Mouse (Mus musculus) kidney, postnatal 14 days (tissue): ENCODE data around the gene Ncaph.
A peak's percentile ranks its signal among the peaks of the same experiment; 100 is the strongest.
"Not testable (repeated sequence)": the region's sequence is repeated elsewhere in the genome, so short reads cannot be mapped to it uniquely, and the experiment has no call there.

Source experiments
- DNase-seq: peaks from one replicate; pipeline ENCODE4 v3.0.0; 2022; ENCODE audit warnings: mixed read lengths

The Ncaph gene

DNA sequence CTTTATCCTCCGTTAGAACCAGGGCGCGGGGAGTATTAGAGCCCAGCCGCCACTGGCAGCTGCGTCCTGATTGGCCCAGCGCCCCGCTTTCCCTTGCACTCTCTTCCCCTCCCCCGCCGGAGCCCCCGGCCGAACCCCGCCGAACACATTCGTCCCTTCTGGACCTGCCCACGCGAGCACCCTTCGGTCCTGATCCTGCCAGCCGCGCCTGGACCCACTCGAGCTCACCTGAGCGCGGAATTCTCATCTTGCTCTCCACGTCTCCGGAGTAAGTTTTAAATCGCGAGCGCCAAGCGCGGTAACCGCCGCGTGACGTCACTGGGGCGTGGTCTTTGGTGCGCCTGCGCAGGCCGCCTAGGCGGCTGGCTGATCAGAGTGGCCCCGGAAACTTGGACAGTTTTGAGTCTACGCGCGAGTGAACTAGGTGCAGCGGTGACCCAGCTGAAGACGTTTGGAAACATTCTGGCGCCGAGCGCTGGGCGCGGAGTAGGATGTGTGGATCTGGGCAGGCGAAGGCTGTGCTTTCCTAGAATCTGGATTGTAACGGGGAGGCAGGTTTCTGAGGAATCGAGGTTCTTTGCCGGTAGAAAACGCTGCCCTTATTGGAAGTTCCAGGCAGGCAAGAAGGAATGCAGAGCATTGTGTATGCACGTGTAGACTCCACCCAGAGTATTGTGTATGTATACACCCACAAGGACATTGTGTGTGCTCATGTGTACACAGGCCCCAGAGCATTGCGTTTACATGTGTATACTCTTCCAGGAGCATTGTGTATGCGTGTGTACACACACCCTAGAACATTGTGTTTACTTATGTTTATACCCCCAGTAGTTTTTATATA is at the start of gene Ncaph:
TSS of gene Ncaph (minus strand) at position 334 of the 841 bp plus-strand sequence.
- DNase-seq, result peak; percentile 95

DNA sequence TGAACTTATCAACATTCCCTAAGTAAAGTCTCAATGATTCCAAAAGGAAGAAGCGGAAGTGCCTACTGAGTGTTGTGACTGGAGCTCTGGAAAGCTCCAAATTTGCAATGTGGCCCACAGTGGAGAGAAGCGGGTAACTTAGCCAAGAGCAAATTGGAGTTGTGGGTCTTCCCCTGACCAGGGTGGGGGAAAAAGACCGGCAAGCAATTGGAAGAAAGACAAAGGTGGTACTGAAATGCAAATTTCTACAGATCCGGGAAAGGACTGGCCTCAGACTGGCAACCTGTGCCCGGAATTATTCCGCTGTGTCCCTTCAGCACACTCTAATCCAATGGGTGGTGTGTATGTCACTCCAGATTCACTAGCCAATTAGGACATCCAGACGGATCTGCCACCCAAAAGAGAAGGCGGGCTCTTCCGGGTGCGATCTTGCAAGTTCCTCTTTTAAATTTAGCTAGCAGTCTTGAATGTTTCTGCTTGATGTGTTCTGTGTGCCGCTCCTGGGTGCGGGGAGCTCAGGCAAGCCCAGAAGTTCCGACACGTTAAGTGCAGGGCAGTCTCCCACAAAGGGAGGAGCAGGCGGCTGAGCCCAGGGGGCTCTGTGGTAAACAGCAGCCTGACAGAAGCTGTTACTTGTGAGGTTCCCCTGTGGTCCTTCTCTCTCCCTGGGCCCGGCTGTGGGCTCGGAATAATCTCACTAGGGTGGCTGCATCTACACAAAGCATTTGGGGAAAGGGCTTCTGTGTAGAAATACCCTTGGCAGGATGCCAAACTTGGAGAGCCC is 49.0 kb upstream of the Ncaph start:
- peak; percentile 90 for DNase-seq

DNA sequence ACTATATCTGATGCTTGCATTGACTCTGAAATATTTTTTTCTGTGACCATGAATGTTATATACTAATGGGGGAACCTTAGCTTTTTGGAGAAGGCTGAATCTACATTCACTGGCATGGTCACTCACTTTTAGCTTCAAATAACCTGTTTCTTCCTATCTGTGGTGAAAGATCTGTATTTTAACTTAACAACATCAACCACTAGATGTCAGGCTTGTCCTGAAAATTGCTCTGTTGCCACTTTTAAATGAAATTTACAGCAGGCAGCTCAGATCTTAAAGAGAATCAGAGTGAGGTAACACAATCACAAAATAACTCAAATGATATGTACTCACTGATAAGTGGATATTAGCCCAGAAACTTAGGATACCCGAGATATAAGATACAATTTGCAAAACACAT is 32.5 kb upstream of the Ncaph start:
- DNase-seq, result peak; percentile 41

DNA sequence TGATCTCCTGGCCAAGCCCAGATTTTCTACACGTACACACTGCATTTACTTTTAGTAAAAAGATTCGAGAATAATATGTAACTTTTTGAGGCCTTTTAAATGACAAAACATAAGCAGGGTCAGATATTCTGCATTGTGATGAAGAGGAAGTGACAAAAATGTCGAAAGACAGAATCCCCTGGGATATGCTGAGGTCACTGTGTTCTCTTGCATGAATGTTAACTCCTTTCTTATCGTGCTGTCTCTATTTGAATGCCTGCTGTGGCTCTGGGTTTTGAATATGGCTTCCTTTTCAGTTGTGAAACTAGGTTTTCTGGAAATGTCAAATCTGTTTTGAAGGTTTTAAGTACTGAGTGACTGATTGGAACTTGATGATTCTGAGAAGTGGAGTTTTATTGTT is 31.9 kb upstream of the Ncaph start:
- DNase-seq, result no peak

DNA sequence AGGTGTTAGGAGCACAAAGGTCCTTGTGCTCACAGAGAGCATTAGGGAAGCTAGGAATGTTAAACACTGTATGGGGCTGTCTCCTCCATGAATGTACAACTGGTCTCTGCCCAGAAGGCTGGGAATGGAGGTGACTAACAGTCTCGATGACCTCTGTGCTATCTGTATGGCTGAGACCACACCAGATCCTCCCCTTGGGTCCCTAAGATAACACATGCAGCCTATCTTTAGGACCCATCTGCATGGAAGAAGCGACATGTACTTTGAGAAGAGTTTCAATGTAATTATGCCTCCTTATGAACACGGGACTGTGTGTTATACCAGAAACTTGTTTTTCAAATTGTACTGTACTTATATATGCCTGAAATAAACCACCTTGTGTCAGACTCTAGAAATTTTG is 11.9 kb upstream of the Ncaph start:
- DNase-seq, result no peak

DNA sequence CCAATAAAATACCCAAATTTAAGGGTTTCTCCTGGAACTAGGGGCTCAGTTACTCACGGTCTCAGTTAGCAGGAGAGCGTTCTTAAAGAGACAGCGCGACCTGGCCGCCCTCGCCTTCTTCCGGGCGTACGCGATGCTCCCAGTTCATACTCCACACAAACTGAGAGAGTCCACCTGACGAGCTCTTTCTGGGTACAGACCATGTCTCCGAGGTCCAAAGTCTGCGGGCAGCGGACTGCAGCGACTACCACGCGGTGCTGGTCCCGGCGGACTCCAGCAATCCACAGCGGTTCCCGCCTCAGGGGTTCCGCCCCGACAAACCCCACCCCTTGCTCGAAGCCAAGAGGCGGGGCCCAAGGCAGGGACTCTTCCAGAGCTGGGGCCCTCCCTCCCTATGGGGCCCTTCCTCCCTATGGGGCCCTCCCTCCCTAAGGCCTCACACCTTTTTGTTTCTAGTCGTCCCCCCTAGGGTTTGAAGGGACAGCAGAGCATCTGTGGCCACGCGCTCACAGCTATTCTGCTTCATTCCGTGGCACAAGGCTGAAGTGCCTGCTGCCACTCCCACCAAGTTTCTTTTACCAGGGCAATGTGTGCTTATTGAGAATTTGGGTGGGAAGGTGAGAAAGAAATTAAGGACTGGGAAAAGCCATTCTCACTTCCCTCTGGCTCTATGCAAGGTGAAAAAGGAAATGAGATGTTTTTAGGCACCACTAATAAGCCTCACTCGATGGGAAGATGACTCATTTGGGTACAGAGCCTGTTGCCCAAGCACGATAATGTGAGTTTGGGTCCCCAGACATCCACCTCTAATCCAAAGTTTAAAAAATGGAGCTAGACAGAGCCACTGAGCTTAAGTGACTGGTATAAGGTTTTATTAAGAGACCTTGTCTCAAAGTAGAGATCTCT is 9.7 kb upstream of the Ncaph start, which contains the start of gene Itpripl1:
TSS of gene Itpripl1 (minus strand) at position 285 of the 906 bp plus-strand sequence.
- peak; percentile 91 for DNase-seq

DNA sequence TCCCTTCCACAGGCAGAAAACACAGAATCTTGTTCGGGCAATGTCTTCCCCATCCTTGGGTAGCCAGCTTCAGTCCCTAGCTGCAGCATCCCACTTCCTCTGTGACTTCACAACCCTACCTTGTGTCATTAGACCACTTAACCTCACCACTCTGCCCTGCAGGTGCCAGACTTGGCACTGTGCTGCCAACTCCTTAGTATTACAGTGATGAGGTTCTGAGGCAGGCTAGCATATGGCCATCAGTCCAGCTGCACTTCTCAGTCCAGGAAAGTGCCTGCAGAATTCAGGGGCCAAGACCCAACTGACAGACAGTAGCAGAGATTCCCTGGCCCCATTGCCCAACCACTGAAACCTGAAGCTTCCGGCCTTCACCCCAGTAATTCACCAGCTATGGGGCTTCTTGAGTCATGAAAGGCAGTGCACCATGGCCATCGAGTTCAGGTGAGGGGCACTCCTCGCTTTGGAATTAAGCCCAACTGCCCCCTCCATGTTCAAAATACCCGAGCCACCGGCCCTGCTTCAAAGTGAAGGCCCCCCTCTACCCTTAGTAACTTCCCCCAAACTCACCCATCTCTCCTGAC is 8.9 kb upstream of the Ncaph start:
- DNase-seq, result peak; percentile 14

DNA sequence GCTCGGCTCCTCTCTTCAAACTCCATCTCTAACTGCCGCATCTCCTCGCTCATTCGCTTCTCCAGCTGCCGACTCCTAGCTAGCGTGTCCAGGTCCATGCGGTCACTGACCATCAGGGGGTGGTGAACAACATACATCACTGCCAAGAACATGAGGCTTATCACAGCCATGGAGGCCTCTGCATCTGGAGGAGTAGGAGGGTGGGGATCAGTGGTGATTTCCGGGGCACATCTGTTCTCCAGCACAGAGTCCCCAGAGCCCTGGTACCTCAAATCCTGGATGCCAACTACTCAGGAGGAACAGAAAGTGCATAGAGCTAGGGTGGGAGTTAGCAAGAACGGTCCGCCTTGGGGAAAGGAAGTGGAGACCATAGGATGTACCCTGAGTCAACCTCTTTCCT is 8.3 kb upstream of the Ncaph start:
- DNase-seq, result no peak

DNA sequence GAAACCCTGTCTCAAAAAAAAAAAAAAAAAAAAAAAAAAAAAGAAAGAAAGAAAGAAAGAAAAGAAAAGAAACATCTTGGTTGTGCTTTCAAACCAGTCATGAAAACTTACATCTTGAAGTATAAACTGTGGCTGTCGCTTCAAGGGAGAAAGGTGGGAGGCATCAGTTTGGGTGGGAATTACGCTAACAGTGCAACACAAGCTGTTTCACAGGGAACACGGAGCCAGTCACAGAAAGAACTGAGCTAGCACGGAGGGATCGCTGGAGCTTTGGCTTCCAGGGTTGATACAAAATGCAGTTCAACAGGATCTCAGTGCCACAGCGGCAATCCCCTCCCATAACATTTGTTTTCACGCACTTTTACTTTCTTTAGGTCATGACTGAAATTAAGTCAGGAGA is 6.3 kb upstream of the Ncaph start:
- no peak for DNase-seq

DNA sequence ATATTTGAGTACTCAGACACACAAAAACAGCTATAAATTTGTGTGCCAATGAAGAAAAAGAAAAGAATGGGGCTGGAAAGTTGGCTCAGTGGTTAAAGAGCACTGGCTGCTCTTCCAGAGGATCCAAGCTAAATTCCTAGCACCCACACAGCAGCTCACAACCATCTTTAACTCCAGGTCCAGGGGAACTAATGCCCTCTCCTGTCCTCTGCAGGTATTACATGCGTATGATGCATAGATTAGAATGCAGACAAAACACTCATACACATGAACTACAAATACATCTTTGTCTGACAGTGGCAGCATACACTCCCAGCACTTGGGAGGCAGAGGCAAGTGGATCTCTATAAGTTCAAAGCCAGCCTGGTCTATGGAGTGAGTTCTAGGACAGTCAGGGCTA is 5.9 kb upstream of the Ncaph start:
- DNase-seq, result no peak

DNA sequence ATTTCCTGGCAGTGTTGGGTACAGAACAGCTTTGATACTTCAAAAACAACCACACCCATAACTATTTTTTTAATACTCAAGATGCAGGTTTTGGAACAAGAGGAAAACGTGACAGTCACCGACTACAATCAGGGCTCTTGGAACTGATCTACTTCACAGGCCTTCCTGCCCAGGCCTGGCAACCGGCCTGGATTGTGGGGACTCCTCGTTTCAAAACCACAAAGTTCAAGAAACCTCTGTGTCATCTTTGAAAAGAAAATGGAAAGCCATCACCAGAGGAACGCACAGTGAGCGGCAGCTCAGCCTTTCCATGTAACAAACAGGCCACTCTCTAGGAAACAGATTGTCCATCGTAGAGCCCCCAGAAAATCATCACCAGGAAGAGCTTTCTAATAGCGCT is 5.3 kb upstream of the Ncaph start:
- no peak for DNase-seq

DNA sequence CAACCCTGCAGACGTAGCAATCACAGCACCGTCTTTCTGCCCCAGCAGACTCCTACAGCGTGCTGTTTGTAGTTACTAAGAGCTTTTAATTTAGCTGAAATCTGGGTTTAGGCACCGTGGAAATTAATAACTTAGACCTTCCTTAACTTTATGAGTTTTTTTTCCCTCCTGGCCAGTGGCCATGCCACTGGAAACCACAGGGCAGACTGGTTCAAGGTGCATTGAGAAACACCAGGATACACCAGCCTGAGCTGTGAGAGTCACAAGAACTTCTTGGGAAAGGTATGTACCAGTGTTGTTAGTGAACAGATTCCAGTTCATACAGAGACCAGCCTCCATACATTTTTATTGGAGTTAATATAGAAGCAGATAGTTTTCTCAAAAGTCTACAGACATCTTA is 4.7 kb upstream of the Ncaph start:
- peak; percentile 33 for DNase-seq

DNA sequence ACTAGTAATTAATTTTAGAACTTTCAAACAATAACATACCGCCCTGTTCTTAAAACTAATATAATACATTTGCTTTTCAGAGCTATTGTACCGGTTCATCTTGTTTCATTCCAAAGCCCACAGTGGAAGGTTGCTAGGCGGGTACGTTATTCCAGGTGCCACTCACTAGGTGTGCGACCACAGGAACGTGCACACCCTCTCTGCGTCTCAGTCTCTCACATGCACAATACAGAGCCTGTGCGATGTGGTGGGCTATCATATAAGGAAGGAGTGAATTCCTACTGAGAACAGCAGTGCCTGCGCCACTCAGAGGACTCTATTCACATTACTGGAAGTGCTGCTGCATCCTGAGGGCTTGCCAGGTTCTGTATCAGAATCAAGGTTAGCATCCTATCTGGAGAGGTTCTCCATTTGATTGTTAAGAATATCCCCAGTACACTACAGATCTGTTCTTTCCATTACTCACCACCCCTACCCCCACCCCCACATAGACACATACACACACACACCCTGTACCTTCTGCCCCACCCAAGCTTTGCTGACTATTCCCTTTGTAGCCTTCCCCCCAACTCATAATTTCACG is 4.2 kb upstream of the Ncaph start:
- no peak for DNase-seq

DNA sequence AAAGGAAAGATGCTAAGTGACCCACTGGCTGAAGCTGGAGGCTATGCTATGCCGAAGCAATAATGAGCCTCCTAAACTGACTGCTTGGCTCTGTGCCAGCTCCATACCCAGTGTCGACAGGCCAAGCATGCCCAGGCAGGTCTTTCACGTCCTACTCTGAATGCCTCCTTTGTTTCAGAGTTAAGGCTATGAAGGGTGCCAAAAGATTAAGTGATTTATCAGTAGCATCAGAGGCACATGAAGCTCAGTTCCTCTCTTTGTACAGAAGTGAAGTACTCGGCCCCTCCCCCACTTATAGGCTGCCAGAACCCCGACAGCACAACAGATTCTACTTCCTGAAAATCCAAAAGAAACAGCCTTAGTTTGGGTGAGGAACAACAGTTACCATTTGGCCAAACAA is 3.2 kb upstream of the Ncaph start:
- DNase-seq, result peak; percentile 69

DNA sequence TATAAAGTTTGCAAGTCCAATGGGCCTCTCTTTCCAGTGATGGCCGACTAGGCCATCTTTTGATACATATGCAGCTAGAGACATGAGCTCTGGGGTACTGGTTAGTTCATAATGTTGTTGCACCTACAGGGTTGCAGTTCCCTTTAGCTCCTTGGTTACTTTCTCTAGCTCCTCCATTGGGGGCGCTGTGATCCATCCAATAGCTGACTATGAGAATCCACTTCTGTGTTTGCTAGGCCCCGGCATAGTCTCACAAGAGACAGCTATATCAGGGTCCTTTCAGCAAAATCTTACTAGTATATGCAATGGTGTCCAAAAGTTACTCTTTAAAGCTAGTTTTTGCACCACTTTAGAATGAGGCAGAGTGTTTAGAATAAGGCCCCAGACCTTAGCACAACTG is 1.5 kb upstream of the Ncaph start:
- DNase-seq, result not testable (repeated sequence)

DNA sequence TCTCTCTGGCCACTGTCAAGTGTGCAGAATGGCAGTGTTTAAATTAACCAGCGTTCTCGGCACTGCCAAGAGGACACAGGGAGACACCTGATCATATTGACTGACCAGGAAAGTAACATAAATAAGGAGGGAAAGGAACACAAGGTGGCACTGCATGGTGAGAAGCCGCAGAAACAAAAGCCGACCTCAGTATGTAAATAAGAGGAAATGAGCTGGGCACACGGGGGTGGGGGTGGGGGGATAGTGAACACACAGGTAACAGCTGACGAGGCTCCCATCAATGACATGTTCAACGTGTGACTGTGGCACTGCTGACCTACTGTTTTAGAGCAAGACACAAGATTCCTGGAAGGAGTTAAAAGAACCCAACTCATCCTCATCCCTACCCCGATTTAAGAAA is 2.4 kb downstream of the Ncaph start:
- DNase-seq, result no peak

DNA sequence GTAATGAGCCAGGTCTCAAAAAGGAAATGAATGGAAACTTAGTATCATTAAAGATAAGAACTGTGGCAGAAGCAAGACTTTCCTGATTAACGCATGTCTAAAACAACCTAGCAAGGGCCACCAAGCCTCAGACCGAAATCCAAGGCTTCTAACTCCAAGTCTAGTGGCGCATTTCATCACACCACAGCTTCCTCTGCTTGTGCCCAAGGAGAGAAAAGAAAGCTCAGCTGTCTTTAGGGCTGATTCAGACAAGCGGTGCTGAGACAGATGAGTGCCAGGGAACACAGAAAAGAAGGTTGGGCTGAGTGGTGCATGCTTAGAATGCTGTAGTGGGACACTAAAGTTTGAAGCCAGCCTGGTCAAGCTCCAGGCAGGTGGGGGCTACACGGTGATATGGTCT is 4.8 kb downstream of the Ncaph start:
- no peak for DNase-seq

DNA sequence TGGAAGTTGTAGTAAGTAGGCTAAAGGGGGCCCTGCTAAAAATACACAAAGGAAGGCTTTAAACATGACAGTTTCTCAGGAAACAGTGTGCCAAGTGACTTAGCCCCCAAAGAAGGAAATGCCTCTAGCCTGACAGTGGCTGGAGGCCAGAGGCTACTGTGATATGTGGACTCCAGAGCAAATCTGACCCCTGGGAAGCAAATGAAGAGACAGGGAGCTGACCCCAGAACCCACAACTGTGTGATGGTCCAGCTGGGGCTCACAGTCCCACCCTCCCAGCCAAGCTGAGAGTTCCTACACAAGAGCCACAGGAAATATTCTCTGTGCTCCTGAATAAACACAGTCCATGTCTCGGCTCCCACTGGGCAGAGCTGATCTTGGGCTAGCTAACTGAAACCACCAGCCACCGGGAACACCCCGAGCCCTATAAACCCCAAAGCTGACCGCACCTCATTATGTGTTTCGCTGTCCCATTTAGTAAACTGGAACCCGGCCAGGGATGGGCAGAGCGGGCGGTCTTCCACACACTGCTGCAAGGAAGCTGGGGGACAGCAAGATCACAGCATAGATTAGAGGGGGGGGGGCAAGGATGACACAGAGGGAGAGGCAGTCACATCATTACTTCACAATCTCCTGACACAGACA is 12.0 kb downstream of the Ncaph start:
- peak; percentile 83 for DNase-seq

DNA sequence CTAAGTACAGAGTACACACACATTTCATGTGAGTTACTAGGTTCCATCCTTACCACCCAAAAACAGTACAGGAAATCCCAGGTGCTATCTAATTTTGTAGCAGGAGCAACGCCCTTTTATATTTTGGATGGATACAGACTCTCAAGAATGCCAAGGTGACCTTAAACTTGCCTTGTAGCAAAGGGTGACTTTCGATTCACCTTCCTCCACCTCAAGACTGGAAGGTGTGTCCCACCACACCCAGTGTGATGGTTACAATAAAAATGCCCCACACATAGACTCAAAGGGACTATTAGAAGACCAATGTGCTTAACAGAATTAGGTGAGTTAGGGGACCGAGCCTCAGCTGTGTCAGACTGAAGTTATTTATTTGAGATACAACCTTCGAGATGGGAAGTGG is 24.8 kb downstream of the Ncaph start:
- DNase-seq, result no peak

DNA sequence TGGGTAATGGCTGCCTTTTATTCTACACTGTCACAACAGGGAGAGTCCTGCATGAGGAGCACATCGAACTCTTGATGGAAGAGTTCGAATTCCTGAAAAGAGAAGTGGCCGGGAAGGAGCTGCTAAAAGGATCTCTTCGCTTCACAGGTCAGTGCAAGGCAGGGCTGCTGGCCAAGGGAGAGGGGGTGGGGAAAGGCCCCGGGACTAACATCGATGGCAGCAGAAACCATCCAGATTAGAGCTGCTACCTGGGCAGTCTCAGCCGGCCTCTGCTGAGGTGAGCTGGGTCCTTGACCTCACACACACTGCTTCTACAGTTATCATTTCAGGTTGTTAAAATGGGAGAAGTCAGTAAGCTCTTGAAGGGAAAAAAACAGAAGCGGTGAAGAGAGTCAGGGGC is 41.8 kb downstream of the Ncaph start:
- no peak for DNase-seq

DNA sequence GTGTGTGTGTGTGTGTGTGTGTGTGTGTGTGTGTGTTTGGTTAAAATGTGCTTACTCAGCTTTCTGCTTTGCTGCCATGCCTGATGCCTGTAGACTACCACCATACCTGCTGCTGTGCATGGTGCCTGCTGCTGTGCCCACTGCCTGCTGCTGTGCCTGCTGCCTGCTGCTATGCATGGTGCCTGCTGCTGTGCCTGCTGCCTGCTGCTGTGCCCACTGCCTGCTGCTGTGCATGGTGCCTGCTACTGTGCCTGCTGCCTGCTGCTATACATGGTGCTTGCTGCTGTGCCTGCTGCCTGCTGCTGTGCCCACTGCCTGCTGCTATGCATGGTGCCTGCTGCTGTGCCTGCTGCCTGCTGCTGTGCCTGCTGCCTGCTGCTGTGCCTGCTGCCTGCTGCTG is 43.6 kb downstream of the Ncaph start:
- not testable (repeated sequence) for DNase-seq

DNA sequence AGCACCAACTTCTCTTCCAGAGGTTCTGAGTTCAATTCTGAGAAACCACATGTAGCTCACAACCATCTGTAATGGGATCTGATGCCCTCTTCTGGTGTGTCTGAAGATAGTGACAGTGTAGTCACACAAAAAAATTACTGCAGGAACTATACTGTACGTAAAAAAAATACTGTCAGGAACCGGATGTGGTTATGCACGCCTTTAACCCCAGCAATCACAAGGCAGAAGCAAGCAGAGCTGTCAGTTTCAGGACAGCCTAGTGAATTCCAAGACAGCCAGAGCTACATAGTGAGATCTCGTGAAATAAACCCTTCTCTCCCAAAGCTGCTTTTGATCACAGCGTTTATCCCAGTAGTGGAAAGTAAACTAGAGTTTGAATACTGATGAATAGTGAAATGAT is 47.5 kb downstream of the Ncaph start:
- DNase-seq, result no peak
